Mouse (Mus musculus) midbrain, embryonic 15.5 days (tissue): Measurements from ENCODE around the gene Rgr. TPM values are rescaled to one million over a fixed set of nuclear protein-coding genes. Genes with fewer than 3 reads are reported as not detected.

Experiments
- ATAC-seq: fragments of 200-750 bp; cut with Nextera tagmentation; replicated peaks from 2 replicates; pipeline ENCODE4 v1.8.0; 2017; ENCODE audit warnings: moderate TSS enrichment
- H3K27ac ChIP-seq: fragments of 300-500 bp; sonication (generic); 2 replicates; pipeline ENCODE4 v1.5.1; 2015; ENCODE audit warnings: mild to moderate bottlenecking, inconsistent platforms
- H3K27me3 ChIP-seq: fragments of 300-500 bp; sonication (generic); replicated peaks from 2 replicates; pipeline ENCODE4 v1.6.1; 2015; ENCODE audit warnings: inconsistent platforms
- H3K36me3 ChIP-seq: fragments of 300-500 bp; sonication (generic); replicated peaks from 2 replicates; pipeline ENCODE4 v1.6.1; 2015; ENCODE audit warnings: inconsistent platforms
- H3K4me1 ChIP-seq: fragments of 300-500 bp; sonication (generic); 2 replicates; pipeline ENCODE4 v1.6.1; 2015; ENCODE audit warnings: inconsistent platforms
- H3K4me2 ChIP-seq: fragments of 300-500 bp; sonication (generic); 2 replicates; pipeline ENCODE4 v1.6.1; 2015; ENCODE audit warnings: inconsistent platforms, mild to moderate bottlenecking, moderate library complexity
- H3K4me3 ChIP-seq: fragments of 300-500 bp; sonication (generic); 2 replicates; pipeline ENCODE4 v1.5.1; 2015; ENCODE audit warnings: mild to moderate bottlenecking, inconsistent platforms
- H3K9ac ChIP-seq: fragments of 300-500 bp; sonication (generic); 2 replicates; pipeline ENCODE4 v1.6.1; 2015; ENCODE audit warnings: mild to moderate bottlenecking, inconsistent platforms
- H3K9me3 ChIP-seq: fragments of 300-500 bp; sonication (generic); 2 replicates; pipeline ENCODE4 v1.6.1; 2016; ENCODE audit warnings: inconsistent platforms
- WGBS: fragments of 180-500 bp; shearing (Covaris S2); methylation state at CpG from one replicate; pipeline ENCODE4 v1.1.7; 2015; ENCODE audit warnings: mixed read lengths; 5-methylcytosine and 5-hydroxymethylcytosine counted together
- polyA plus RNA-seq: library from polyadenylated mRNA; unstranded; fragments of >200 nt; fragmentation: Nextera tagmentation; extraction: Ambion mirVana; gene quantifications from 2 replicates; pipeline ENCODE4 v1.2.1, GENCODE M21; 2015

Rgr gene
- 0.21 TPM in 1 of 2 replicates, not detected in the other for polyA plus RNA-seq

DNA sequence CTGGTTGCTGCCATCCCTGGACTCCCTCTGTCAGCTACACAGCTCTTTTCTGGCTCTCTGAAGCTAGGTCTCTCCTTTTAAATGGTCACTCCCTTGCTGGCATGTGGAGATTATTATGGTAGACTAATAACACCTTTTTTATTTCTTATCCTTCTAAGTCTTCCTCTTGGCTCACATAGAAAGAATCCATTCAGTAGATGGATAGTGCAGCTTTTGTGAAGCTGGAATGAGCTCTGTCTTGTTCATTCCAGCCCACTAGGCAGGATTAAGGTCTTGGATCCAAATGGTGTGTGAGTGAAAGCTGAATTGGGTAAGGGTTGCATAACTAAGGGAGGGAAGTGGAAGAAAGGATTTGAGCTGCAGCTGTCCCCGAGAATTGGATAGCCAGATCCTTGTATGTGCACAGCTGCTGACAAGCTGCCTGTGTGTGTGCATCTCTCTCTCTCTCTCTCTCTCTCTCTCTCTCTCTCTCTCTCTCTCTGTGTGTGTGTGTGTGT lies at the start of gene Rgr:
Rgr (minus strand) TSS at position 51 of the 497 bp plus-strand sequence.
- Histone ChIP-seq H3K9me3 (no peaks in the 10 kb centered on the region), H3K36me3 (no peaks in the 10 kb centered on the region), H3K27ac (no peak within 1 kb of the TSS), H3K27me3 (no peaks in the 10 kb centered on the region), H3K4me2 (no peak within 1 kb of the TSS), H3K4me1 (no peaks in the 10 kb centered on the region), H3K4me3 (no peak within 1 kb of the TSS), H3K9ac (no peak within 1 kb of the TSS)
- WGBS: 22% methylated on average over 1 of the region's 1 CpGs
- ATAC-seq: no peak

DNA sequence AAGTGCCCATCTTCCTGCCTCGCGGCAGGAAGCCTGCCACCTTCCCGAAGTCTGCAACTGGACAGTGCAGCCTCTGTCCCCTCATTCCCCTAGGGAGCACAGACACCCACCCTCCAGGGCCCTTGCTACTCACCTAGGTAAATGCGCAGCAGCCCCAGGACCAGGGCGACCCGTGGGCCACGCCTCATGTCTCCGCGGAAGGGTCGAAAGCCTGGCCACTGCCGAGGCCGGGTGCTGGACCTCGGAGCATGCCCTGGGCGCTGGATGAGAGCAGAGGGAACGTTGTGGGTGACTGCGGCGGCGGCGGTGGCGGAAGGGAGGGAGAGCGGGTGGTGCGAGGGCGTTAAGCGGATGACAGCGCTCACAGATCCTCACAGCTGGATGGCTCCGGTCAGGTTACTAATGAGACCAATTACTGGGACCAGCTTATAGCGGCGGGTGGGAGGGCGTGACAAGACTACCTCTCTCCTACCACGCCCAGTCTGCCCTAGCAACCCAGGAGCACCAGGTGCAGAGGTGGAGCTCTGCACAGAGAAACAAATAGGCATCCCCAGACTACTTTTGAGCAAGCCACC lies 49.3 kb upstream of the Rgr start, which contains the start of gene Cdhr1:
Cdhr1 (minus strand) TSS at position 392 of the 575 bp plus-strand sequence.
- H3K9me3 ChIP-seq: no peaks in the 10 kb centered on the region
- H3K27me3 ChIP-seq: peaks cover 12% of the 10 kb centered on the region; the same call in 1 of the 2 replicates
- peak; percentile 89 for ATAC-seq
- peaks cover 10% of the 10 kb centered on the region for H3K4me1 ChIP-seq
- under 1% methylated on average over 30 of the region's 30 CpGs for WGBS
- H3K4me3 ChIP-seq: peak within 1 kb of the TSS; percentile 53
- peak within 1 kb of the TSS; percentile 97 for H3K4me2 ChIP-seq
- H3K27ac ChIP-seq: no peak within 1 kb of the TSS
- no peaks in the 10 kb centered on the region for H3K36me3 ChIP-seq
- H3K9ac ChIP-seq: peak within 1 kb of the TSS; percentile 73

DNA sequence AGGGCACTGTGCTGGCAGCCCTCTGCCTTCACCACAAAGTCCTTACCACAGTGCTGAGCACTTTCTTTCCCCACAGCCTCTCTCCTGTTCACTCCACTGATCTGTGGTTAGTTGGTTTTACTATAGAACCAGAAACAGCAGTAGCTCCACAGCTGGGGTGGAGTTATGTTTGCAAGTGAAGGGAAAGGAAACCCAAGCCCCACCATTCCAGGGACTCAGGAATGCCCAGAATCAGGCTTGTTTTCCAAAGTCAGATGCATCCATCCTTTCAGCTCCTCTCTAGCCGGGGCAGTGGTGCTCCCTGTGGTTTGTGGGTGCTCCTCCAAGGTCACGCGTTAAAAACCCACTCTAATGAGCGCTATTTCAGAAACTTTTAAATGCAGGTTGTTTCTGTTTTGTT lies 46.8 kb upstream of the Rgr start:
- no peak for ATAC-seq
- Histone ChIP-seq H3K9ac (no peak overlapping the region), H3K4me1 (peaks cover 10% of the 10 kb centered on the region), H3K27me3 (peaks cover 12% of the 10 kb centered on the region; the same call in 1 of the 2 replicates), H3K4me3 (no peak overlapping the region), H3K27ac (no peak overlapping the region), H3K9me3 (no peaks in the 10 kb centered on the region), H3K4me2 (no peak overlapping the region), H3K36me3 (no peaks in the 10 kb centered on the region)
- WGBS: 85% methylated on average over 4 of the region's 4 CpGs

DNA sequence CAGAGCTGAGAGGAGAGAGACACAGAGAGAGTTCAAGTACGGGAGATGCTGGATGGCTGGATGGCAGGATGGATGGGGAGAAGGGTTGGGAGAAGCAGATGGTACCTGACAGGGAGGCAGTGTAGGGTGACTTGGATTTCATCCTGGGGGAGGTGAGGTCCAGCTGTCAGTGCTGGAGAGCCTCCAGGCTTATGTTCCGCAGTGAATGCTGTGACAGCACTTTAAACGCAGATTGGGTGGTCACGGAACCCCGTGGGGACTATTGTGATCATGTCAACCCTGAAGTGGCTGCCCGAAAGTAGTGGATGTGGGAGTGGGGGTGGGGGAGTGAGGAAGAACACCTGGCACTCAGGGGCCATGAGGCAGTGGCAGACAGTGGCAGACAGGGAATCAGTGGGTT lies 45.7 kb upstream of the Rgr start:
- Histone ChIP-seq H3K4me1 (peaks cover 10% of the 10 kb centered on the region), H3K36me3 (no peaks in the 10 kb centered on the region), H3K27ac (no peak overlapping the region), H3K9me3 (no peaks in the 10 kb centered on the region), H3K27me3 (peaks cover 11% of the 10 kb centered on the region; the same call in 1 of the 2 replicates), H3K9ac (no peak overlapping the region), H3K4me3 (no peak overlapping the region), H3K4me2 (no peak overlapping the region)
- no peak for ATAC-seq
- WGBS: 62% methylated on average over 6 of the region's 6 CpGs

DNA sequence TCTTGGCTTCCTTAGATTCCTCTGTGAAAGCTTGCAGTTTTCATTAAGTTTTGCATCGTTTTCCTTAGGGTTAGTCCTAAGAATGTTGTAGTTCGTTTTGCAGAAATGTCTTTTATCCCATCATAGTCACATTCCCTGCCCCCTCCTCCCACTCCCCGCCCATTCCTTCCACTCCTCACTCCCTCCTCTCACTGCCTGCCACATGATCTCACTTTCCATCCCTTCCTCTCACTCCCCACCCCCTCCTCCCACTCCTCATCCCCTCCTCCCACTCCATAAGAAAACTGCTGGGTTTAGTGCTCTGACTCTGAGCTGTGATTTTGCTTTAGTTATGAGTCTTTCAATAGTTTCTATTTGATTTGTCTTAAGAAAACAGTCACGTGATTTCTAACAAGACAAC lies 35.0 kb upstream of the Rgr start:
- no peak overlapping the region for H3K9ac ChIP-seq
- H3K4me3 ChIP-seq: no peak overlapping the region
- H3K4me1 ChIP-seq: no peaks in the 10 kb centered on the region
- no peaks in the 10 kb centered on the region for H3K9me3 ChIP-seq
- H3K27ac ChIP-seq: no peak overlapping the region
- no peak overlapping the region for H3K4me2 ChIP-seq
- ATAC-seq: no peak
- H3K36me3 ChIP-seq: no peaks in the 10 kb centered on the region
- H3K27me3 ChIP-seq: no peaks in the 10 kb centered on the region
- WGBS: 26% methylated on average over 4 of the region's 4 CpGs

DNA sequence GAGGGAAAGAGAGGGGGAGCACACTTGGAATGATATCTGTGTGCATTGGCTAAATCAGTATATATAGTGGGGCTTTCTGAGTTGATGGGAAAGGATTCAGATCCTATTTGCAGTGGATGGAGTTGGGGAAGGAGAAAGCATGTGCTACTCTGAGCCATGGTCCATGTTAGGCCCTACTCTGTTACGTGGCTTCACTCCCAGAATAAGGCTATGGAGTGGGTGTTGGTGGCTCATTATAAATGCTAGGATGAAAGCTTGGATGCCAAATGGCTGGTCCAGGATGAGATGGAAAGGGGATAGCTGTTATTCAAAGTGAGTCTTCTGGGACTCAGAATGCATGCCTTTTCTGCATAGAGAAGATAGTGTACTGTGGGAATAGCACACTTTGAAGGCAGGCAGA lies 32.0 kb upstream of the Rgr start:
- H3K36me3 ChIP-seq: no peaks in the 10 kb centered on the region
- WGBS: 91% methylated on average over 1 of the region's 1 CpGs
- no peak overlapping the region for H3K4me2 ChIP-seq
- no peaks in the 10 kb centered on the region for H3K4me1 ChIP-seq
- H3K27me3 ChIP-seq: no peaks in the 10 kb centered on the region
- no peak overlapping the region for H3K9ac ChIP-seq
- H3K9me3 ChIP-seq: no peaks in the 10 kb centered on the region
- no peak overlapping the region for H3K4me3 ChIP-seq
- no peak for ATAC-seq
- no peak overlapping the region for H3K27ac ChIP-seq

DNA sequence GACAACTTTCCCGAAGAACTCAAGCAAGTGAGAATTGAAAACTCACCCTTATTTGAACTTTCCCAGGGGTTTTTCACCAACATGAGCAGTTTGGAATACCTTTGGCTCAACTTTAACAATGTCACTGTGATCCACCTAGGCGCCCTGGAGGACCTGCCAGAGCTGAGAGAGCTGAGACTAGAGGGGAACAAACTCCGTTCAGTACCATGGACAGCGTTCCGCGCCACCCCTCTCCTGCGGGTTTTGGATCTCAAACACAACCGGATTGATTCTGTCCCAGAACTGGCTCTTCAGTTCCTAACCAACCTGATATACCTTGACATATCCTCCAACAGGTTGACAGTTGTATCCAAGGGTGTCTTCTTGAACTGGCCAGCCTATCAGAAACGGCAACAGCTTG lies 19.8 kb upstream of the Rgr start:
- WGBS: 22% methylated on average over 9 of the region's 9 CpGs
- Histone ChIP-seq H3K9ac (no peak overlapping the region), H3K4me1 (no peaks in the 10 kb centered on the region; the same call in 1 of the 2 replicates), H3K27ac (no peak overlapping the region), H3K36me3 (no peaks in the 10 kb centered on the region), H3K9me3 (no peaks in the 10 kb centered on the region), H3K4me2 (no peak overlapping the region), H3K4me3 (no peak overlapping the region), H3K27me3 (no peaks in the 10 kb centered on the region)
- no peak for ATAC-seq

DNA sequence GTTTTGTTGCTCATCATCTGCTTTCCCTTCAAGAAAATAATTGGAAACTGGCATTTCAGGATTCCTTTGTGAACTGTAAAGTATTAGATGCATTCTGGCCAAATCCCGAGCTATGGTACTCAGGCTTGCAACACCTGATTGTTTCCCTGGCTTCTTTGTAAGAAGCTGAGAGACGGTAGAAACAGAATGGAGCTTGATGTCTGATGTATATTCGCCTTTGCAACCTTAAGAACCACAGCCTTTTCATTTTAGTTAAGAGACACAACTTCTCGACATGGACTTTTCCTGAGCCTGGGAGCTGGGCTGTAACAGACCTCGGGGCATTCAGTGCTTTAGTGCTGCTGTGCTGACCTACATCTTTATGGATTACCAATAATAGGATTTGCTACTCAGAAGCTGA lies 18.9 kb upstream of the Rgr start, which contains the start of gene Lrit2:
Lrit2 (plus strand) TSS at position 301 of the 400 bp plus-strand sequence.
- ATAC-seq: no peak
- Histone ChIP-seq H3K4me2 (no peak within 1 kb of the TSS), H3K9me3 (no peaks in the 10 kb centered on the region), H3K4me1 (no peaks in the 10 kb centered on the region; the same call in 1 of the 2 replicates), H3K9ac (no peak within 1 kb of the TSS), H3K36me3 (no peaks in the 10 kb centered on the region), H3K4me3 (no peak within 1 kb of the TSS), H3K27me3 (no peaks in the 10 kb centered on the region), H3K27ac (no peak within 1 kb of the TSS)
- 68% methylated on average over 5 of the region's 5 CpGs for WGBS

DNA sequence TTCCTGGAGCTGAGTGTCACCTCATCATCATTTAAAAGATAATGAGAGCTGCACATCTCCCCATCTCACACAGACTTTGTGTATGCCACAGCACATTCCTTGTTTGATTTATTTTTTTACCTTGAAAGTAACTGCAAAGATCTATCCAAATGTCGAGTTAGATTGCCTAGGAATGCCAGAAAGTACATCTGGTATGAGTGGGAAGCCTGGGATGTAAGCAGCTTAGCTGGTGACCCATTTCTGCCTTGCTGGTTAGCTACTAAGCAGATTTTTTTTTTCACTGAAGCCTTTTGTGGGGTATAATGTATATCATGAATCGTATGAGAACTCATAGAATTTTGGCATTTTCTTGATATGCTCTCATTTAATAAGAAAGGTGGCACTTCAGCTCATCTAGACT lies 17.9 kb upstream of the Rgr start:
- no peaks in the 10 kb centered on the region; the same call in 1 of the 2 replicates for H3K4me1 ChIP-seq
- no peak overlapping the region for H3K9ac ChIP-seq
- H3K36me3 ChIP-seq: no peaks in the 10 kb centered on the region
- H3K27me3 ChIP-seq: no peaks in the 10 kb centered on the region; the same call in 1 of the 2 replicates
- no peak overlapping the region for H3K4me2 ChIP-seq
- H3K4me3 ChIP-seq: no peak overlapping the region
- H3K27ac ChIP-seq: no peak overlapping the region
- no peak for ATAC-seq
- WGBS: 62% methylated on average over 2 of the region's 2 CpGs
- no peaks in the 10 kb centered on the region for H3K9me3 ChIP-seq

DNA sequence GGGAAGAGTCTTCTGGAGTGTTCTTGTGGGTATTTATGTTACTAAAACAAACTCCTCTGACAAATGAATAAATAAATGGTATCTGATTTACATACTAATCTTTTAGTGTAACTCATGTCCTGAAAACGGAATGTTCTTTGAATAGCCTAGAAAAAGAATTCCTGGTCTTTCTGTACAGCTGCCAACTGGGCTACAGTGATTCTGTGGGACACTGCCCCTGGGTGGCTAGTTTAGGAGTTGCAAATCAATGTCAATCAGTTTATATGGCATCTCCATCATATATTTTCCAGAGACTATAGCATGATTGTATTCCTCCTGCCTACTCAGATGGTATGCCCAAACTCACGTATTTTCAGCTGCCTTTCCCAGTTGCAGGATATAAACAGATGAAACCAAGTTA lies 16.1 kb upstream of the Rgr start:
- Histone ChIP-seq H3K4me3 (no peak overlapping the region), H3K27me3 (no peaks in the 10 kb centered on the region; the same call in 1 of the 2 replicates), H3K9ac (no peak overlapping the region), H3K4me1 (no peaks in the 10 kb centered on the region; the same call in 1 of the 2 replicates), H3K36me3 (no peaks in the 10 kb centered on the region), H3K9me3 (no peaks in the 10 kb centered on the region), H3K4me2 (no peak overlapping the region), H3K27ac (no peak overlapping the region)
- ATAC-seq: no peak
- 56% methylated on average over 2 of the region's 2 CpGs for WGBS

DNA sequence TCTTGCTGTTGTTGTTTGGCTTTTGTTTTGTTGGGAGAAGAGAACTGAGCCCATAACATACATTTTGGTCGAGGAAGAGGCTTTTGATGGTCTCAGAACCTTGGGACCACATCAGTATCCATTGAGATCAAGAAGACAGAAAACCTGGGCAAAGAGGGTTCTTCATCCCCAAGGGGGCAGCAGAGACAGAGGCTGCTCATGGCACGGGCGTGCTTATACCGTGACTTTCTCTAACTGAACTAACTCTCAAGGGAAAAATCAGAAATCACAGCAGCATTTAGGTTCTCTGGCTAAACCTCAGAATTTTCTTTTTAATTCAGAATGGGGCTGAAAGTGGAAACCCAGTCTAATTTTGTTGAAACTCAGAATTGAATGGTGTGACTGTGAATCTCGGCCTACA lies 14.3 kb downstream of the Rgr start:
- no peaks in the 10 kb centered on the region for H3K9me3 ChIP-seq
- ATAC-seq: no peak
- no peak overlapping the region for H3K4me2 ChIP-seq
- H3K27me3 ChIP-seq: no peaks in the 10 kb centered on the region
- no peak overlapping the region for H3K4me3 ChIP-seq
- WGBS: 50% methylated on average over 5 of the region's 5 CpGs
- H3K9ac ChIP-seq: no peak overlapping the region
- H3K27ac ChIP-seq: no peak overlapping the region
- H3K4me1 ChIP-seq: peaks cover 11% of the 10 kb centered on the region
- no peaks in the 10 kb centered on the region for H3K36me3 ChIP-seq

DNA sequence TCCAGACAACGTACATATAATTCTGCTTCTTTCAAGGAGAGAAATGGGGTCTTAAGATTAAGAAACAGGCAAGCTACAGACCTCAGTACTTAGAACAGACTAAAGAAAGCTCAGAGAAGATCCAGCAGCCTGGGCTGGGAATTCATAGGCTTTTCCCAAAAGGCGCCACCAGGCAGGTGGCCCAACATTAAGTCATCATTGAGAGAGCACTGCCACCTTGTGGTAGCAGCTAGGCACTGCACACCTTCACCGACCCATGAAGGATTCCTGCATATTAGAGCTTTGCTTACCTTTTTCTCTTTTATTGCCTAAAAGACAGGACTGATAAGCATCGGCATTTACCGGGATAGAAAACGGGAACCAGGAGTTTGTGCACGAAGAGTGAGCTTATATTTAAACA lies 15.5 kb downstream of the Rgr start:
- Histone ChIP-seq H3K27ac (no peak overlapping the region), H3K4me3 (no peak overlapping the region), H3K27me3 (no peaks in the 10 kb centered on the region), H3K4me2 (no peak overlapping the region), H3K36me3 (no peaks in the 10 kb centered on the region), H3K9ac (no peak overlapping the region), H3K4me1 (peaks cover 11% of the 10 kb centered on the region), H3K9me3 (no peaks in the 10 kb centered on the region)
- ATAC-seq: peak; percentile 74
- WGBS: 15% methylated on average over 7 of the region's 7 CpGs
